Mouse (Mus musculus) heart, adult 11 months (tissue): ENCODE measurements around the gene Zfp280b.

ENCODE experiments used
- DNase-seq: peaks from one replicate; pipeline ENCODE4 v3.0.0; 2022

Gene Zfp280b

GRCm38 (mm10) chr10:76032402-76033118, at the start of gene Zfp280b:
Gene Zfp280b (plus strand): TSS chr10:76032650.
- DNase-seq: peak; percentile 100

DNA sequence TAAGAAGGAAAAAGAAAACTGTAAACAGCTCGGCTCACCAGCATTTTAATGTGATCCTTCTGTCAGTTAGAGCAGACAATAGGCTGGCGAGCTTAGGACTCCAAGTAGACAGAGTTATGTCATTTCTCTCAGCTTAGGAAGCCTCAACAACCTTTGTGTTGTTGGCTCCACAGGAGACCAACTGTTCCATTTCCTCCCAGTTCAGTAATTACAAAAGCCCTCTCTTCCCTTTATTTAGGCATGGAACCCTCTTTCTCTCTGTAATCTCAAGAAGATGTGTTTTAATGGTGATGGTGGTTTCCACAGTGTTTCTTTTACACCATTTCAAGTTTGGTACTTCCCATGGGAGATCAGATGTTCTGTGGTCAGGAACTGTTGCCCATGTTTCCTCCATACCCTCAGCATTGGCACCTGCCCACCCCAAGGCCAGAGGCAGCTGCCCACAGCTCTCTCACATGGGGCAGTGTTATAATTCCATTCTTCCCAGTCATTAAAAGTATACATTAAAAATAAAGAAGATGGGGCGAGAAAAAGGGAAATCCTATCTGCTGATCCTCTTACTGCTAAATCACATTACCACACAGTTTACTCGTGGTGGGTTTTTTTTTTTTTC, 41.9 kb upstream of the Zfp280b start:
- DNase-seq: no peak

DNA sequence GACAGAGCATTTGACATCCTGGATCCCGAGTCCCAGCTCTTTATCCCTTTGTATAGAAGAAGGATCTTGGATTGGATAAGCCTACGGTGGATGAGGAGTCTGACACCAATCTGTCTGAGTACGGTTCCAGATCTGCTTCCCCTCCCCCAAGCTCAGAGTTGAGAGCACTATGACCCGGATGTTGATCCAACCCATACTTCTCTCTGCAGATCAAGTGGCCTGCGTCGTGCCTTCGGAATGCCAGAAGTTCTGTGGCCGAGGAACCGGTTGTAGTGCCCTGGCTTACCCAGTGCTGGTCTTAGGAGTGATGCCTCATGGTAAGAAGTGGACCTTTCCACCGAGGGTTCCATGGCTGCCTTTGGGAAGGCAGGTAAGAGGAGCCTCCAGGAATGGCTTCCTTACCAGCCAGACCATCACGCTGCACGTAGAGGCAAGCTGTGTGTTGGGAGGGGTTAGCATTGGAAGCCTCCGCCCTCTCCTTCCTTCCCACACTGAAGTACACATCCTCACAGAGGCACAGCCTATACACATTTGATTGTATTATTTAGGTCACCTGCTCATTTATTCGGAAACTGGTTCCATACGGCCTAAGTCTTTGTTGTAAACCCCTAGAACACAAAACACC, 38.7 kb upstream of the Zfp280b start:
- DNase-seq: peak; percentile 23

DNA sequence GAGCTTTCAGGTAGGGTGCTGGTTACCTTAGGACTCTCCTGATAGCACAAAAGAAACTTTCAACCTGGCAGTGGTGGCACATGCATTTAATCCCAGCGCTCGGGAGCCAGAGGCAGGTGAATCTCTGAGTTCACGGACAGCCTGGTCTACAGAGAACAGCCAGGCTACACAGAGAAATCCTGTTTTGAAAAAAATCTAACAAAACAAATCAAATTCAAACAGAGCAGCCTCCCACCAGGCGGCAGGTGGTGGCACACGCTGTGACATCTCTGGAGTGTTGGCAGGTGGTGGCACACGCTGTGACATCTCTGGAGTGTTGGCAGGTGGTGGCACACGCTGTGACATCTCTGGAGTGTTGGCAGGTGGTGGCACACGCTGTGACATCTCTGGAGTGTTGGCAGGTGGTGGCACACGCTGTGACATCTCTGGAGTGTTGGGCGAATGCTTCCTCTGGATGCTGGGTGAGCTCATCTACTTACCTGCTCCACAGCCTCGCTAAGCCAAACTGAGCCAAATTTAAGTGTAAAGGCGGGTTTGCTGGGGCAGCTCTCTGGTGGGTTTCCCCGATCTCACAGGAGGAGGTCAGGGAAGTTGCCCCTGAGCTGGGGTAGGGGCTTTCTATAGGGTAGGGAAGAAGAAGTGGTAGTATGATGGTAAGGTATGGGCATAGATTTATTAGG, 37.8 kb upstream of the Zfp280b start:
- peak; percentile 27 for DNase-seq

GRCm38 (mm10) chr10:75995463-75995862, 37.0 kb upstream of the Zfp280b start:
- peak; percentile 83 for DNase-seq

DNA sequence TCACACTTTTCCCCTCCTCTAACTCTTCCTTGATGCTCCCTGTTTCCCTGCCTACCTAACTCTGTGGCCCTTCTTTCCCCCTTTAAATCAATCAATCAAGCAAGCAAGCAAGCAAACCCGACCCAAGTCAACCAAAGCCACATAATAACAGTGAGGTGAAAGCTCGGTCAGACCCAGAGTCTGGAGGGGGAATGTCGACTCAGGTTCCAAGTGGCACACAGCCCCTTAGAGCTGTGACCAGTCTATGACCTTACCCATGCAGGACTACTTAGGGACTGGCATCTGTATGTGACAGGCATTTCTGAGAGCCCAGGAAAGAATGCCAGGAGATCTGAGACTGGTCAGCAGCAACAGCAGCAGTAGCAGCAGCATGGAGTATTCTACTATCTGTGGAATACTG, 36.1 kb upstream of the Zfp280b start:
- peak; percentile 53 for DNase-seq

DNA sequence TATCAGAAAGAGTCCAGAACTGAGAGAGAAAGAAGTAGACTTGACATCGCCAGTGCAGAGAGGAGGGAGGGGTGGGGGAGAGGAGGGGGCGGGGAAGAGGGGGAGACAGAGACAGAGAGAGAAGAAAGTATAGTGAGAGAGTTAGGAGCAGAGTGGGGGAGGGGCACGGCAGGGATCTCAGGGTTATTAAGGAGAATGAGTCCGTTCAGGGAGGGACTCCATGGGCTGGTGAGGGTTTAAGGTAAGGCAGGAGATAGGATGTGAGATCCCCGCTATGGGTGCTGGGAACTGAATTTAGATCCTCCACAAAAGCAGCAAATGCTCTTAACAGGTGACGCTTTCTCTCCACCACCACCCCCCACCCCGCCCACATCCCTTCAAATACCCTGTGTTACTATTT, 31.3 kb upstream of the Zfp280b start:
- peak; percentile 68 for DNase-seq

DNA sequence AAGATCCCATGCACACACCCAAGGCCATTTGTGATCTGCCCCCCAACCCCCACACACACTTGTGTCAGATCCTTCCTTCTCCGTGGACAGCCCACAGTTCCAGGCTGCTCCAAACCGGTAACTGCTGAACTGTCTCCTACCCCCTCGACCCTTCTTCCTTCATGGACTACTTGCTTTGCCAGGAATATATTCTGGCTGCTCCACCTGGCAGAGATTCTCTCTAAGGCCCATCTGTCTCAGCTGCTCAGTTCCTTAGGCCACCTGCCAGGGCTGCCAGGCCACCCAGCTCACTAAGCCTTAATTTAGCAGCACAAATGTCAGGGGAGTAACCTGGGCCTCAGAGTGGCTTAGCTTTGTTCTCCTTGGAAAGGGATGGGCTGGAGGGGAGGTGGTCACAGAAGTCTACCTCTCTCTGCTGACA, 30.3 kb upstream of the Zfp280b start:
- peak; percentile 43 for DNase-seq

- peak; percentile 31 for DNase-seq
Observed at GRCm38 (mm10) chr10:76002615-76003014, 29.8 kb upstream of the Zfp280b start.

GRCm38 (mm10) chr10:76003221-76003620, 29.2 kb upstream of the Zfp280b start:
- DNase-seq: peak; percentile 70

DNA sequence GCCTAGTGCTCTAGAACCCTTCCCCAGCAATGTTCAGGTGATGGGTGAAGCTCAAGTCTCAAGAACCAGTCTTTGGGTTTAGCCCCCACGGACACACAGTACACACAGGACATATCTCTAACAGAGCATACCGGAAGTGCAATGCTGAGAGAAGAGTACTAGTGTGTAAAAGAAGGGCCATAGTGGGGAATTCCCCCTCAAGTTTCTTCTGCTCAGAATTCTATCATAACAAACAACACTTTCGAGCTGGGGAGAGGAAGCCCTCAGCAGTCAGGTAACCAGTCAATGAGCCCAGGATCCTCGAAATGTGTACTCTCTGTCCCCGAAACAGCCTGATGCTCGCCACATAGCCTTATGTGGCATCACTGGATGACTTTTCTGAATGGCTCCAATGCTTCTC, 26.1 kb upstream of the Zfp280b start:
- peak; percentile 57 for DNase-seq

DNA sequence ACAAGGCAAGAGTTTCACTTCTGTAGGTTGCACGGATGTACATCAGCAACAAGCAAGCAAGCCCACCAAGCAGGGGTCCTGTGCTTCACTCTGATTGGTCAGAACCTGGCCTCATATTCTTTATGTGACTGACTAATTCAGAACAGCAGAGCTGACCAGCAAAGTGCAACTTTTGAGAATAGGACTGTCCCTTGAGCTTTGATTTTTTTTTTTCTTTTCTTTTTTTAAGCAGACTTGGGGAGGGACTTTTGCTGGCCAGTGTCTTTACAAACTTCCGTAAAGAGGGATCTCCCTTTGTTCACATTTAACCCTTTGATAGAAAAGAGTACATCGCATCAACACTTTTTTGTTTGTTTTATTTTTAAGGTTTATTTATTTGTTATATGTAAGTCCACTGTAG, 22.6 kb upstream of the Zfp280b start:
- no peak for DNase-seq

- no peak for DNase-seq
Observed at GRCm38 (mm10) chr10:76012922-76013321, 19.5 kb upstream of the Zfp280b start.

- no peak for DNase-seq
Observed at GRCm38 (mm10) chr10:76016886-76017285, 15.6 kb upstream of the Zfp280b start.

DNA sequence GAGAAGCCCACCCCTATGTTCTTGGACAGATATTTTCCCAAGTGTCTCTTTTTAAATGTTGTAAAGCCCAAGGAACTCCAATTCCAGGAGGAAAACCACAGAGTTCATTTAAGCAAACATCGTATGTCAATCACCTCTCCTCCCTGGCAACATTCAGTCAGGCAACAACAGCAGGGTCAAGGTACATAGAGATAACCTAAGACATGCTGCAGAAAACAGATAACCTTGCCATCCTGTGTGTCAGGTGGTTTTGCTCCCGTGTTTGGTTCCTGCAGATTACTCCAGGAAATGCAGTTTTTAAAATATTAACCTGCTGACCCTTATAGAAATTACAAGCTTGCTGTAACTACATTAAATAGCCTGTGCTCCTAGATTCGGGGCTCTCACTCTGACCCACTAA, 10.7 kb upstream of the Zfp280b start:
- DNase-seq: peak; percentile 14

GRCm38 (mm10) chr10:76023921-76024320, 8.5 kb upstream of the Zfp280b start:
- no peak for DNase-seq

- DNase-seq: peak; percentile 69
Observed at GRCm38 (mm10) chr10:76025470-76026190, 6.8 kb upstream of the Zfp280b start.

GRCm38 (mm10) chr10:76027127-76028015, 5.1 kb upstream of the Zfp280b start:
- peak; percentile 72 for DNase-seq

GRCm38 (mm10) chr10:76028016-76028366, 4.5 kb upstream of the Zfp280b start:
- DNase-seq: no peak

DNA sequence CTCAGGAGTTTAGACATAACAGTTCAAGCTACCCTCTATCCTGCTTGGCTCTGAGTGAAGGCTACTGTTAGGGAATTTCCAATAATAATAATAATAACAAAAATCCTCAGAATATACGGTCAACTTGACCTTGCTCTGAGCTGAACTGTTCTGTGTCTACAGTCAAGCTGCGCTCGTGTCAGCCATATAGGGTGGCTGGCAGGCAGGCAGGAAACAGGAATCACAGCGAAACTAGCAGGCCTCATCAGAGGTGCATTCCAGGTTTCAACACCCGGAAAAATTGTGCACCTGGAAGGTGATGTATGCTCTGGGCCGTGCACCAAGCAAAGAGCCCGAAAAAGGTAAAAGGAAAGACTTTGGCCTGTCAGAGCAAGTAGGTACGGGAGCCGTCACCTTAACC, 4.1 kb upstream of the Zfp280b start:
- DNase-seq: peak; percentile 70

GRCm38 (mm10) chr10:76029276-76029675, 3.2 kb upstream of the Zfp280b start:
- DNase-seq: peak; percentile 65

- DNase-seq: peak; percentile 80
Observed at GRCm38 (mm10) chr10:76030496-76030895, 2.0 kb upstream of the Zfp280b start.
